Mouse (Mus musculus) embryonic facial prominence, embryonic 11.5 days (tissue): ENCODE results near the gene Plcd3. TPM values are rescaled to one million over a fixed set of nuclear protein-coding genes. Genes with fewer than 3 reads are reported as not detected.

Experiments used
- ATAC-seq: fragments of 200-750 bp; cut with Nextera tagmentation; replicated peaks from 2 replicates; pipeline ENCODE4 v1.8.0; 2017; ENCODE audit warnings: low read depth; ENCODE audit not compliant: insufficient number of reproducible peaks, low FRiP score, low TSS enrichment
- DNase-seq: peaks from one replicate; pipeline ENCODE4 v3.0.0-alpha.2; 2015; ENCODE audit warnings: low spot score
- H3K27ac ChIP-seq: fragments of 300-500 bp; sonication (generic); replicated peaks from 2 replicates; pipeline ENCODE4 v1.5.1; 2014; ENCODE audit warnings: mild to moderate bottlenecking, low read depth, low read length, control low read depth
- H3K27me3 ChIP-seq: fragments of 300-500 bp; sonication (generic); 2 replicates; pipeline ENCODE4 v1.6.1; 2014; ENCODE audit warnings: mild to moderate bottlenecking, low read length, moderate library complexity, mixed read lengths; ENCODE audit not compliant: control insufficient read depth, insufficient read depth
- H3K36me3 ChIP-seq: fragments of 300-500 bp; sonication (generic); replicated peaks from 2 replicates; pipeline ENCODE4 v1.6.1; 2014; ENCODE audit warnings: low read depth, mild to moderate bottlenecking, low read length, moderate library complexity, mixed read lengths; ENCODE audit not compliant: control insufficient read depth, insufficient read depth
- H3K4me1 ChIP-seq: fragments of 300-500 bp; sonication (generic); 2 replicates; pipeline ENCODE4 v1.6.1; 2014; ENCODE audit warnings: low read length, mixed read lengths; ENCODE audit not compliant: control insufficient read depth, insufficient read depth
- H3K4me2 ChIP-seq: fragments of 300-500 bp; sonication (generic); 2 replicates; pipeline ENCODE4 v1.6.1; 2014; ENCODE audit warnings: low read depth, mild to moderate bottlenecking, control low read depth, low read length, moderate library complexity
- H3K4me3 ChIP-seq: fragments of 300-500 bp; sonication (generic); 2 replicates; pipeline ENCODE4 v1.5.1; 2014; ENCODE audit warnings: low read depth, low read length, control low read depth
- H3K9ac ChIP-seq: fragments of 300-500 bp; sonication (generic); replicated peaks from 2 replicates; pipeline ENCODE4 v1.6.1; 2014; ENCODE audit warnings: mild to moderate bottlenecking, control low read depth, low read length
- H3K9me3 ChIP-seq: fragments of 300-500 bp; sonication (generic); replicated peaks from 2 replicates; pipeline ENCODE4 v1.6.1; 2016; ENCODE audit warnings: mild to moderate bottlenecking, low read length, inconsistent platforms, mixed read lengths; ENCODE audit not compliant: control insufficient read depth
- WGBS: fragments of 180-500 bp; shearing (Covaris S2); extraction: QIAGEN DNeasy Blood & Tissue Kit; methylation state at CpG from one replicate; pipeline ENCODE4 v1.1.7; 2014; 5-methylcytosine and 5-hydroxymethylcytosine counted together
- polyA plus RNA-seq: library from polyadenylated mRNA; unstranded; fragments of >200 nt; fragmentation: Nextera tagmentation; extraction: Ambion mirVana; gene quantifications from 2 replicates; pipeline ENCODE4 v1.2.1, GENCODE M21; 2014

Gene Plcd3
- polyA plus RNA-seq, 1 experiment from 2014 or later: 0.87 TPM

- no peak for DNase-seq
- Histone ChIP-seq H3K4me3 (no peak overlapping the region), H3K27me3 (peaks cover 15% of the 10 kb centered on the region), H3K9me3 (no peaks in the 10 kb centered on the region), H3K9ac (no peak overlapping the region), H3K36me3 (no peaks in the 10 kb centered on the region), H3K27ac (no peak overlapping the region), H3K4me2 (no peak overlapping the region), H3K4me1 (no peaks in the 10 kb centered on the region; the same call in 1 of the 2 replicates)
- WGBS: 43% methylated on average over 6 of the region's 6 CpGs
- ATAC-seq: no peak
Measured at GRCm38 (mm10) chr11:103081631-103082030, 19.8 kb downstream of the Plcd3 start.

DNA sequence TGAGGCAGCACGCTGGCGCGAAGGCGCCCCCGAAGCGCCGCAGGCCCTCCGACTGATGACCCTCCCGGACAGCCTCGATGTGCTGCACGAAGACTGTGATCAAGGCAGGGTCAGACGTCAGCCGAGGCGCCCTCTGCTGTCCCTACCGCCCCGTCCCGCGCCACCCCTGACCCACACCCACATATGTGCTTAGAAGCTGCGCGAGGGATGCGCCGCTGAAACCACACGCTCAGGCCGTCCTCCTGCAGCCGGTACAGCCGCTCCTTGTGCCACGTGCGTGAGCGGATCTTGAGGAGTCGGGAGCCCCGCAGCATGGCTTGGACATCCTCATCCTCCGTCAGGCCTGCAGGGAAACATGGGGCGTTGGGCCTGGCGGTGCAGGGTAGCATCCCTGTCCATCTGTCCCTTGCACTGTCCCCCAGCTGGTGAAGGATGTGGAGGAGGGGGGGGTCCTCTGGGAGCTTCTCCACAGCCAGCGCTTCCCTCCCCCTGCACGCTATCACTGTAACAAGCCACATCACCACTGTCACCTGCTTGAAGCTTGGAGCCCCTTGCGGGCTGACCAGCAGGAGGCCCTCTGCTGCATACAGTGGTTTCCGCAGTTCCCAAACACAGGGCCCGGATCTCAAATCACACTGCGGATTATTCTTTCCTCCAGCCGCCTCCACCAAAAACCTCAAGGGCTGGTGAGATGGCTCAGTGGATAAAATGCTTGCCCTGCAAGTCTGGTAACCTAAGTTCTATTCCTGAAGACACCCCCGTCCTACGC is 21.0 kb downstream of the Plcd3 start:
- DNase-seq: peak; percentile 58
- peak; percentile 61; the same call in 1 of the 2 replicates for ATAC-seq
- Histone ChIP-seq H3K27me3 (peaks cover 15% of the 10 kb centered on the region), H3K9me3 (no peaks in the 10 kb centered on the region), H3K4me1 (no peaks in the 10 kb centered on the region; the same call in 1 of the 2 replicates), H3K36me3 (no peaks in the 10 kb centered on the region), H3K4me2 (peak overlapping the region; percentile 39), H3K9ac (peak overlapping the region; percentile 10), H3K4me3 (peak overlapping the region; percentile 26), H3K27ac (no peak overlapping the region)
- 1% methylated on average over 43 of the region's 43 CpGs for WGBS

DNA sequence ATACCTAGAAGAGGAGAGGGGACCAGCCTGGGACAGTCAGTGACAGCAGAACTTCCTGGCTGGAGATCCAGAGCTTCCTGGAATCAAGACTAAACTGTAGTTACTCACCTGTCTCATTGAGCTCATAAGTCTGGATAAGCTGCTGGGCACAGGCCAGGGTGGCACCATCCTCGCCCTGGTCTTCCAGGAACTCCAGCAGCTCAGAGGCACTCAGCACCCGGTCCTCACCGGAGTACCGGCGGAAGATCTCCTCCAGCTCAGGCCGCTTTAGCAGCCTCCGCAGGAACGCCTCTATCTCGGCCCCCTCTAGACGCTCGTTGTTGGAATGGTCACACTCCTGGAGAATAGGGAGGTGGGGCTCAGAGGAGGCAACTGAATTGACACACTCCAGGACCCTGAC is 23.3 kb downstream of the Plcd3 start:
- H3K36me3 ChIP-seq: no peaks in the 10 kb centered on the region
- H3K4me2 ChIP-seq: no peak overlapping the region
- no peak for ATAC-seq
- H3K9me3 ChIP-seq: no peaks in the 10 kb centered on the region
- no peak overlapping the region for H3K4me3 ChIP-seq
- no peak overlapping the region for H3K9ac ChIP-seq
- H3K27me3 ChIP-seq: peaks cover 15% of the 10 kb centered on the region
- 87% methylated on average over 11 of the region's 11 CpGs for WGBS
- no peak for DNase-seq
- no peak overlapping the region for H3K27ac ChIP-seq
- H3K4me1 ChIP-seq: no peaks in the 10 kb centered on the region; the same call in 1 of the 2 replicates

DNA sequence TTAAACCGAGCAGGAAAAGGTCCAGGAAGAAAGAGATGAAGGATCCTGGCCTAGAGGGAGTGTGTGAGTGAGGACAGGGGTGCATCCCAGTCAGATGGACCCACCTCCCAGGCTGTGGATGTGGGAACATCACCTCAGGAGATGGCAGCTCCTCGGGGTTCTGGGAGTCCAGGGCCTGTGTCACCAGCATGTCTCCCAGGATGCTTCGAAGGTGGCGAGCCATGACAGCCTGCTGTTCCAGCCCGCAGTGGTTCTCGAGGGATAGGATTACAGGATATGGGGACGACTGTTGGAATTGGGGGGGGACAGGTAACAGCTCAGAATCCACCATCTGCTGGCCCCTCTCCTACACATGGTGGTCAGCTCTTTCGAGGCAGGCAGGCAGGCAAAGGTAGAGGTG is 24.9 kb downstream of the Plcd3 start:
- no peaks in the 10 kb centered on the region for H3K9me3 ChIP-seq

DNA sequence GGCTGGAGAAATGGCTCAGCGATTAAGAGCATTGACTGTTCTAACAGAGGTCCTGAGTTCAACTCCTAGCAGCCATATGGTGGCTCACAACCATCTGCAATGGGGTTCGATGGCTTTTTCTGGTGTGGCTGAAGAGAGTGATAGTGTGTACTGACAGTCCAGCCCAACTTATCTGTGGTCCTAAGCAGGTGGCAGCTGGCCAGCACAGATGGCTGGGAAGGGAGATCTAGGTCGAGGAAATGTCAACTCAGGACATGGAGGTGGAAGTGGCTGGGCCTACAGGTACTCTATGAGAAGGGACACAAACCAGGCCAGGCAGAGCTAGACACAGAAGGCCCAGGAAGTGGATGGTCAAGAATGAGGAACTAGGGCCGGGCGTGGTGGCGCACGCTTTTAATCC is 25.4 kb downstream of the Plcd3 start:
- H3K36me3 ChIP-seq: no peaks in the 10 kb centered on the region
- peaks cover 12% of the 10 kb centered on the region for H3K27me3 ChIP-seq
- H3K4me1 ChIP-seq: no peaks in the 10 kb centered on the region; the same call in 1 of the 2 replicates
- DNase-seq (no peak), ATAC-seq (no peak)
- H3K4me2 ChIP-seq: no peak overlapping the region
- H3K9me3 ChIP-seq: no peaks in the 10 kb centered on the region
- WGBS: 91% methylated on average over 7 of the region's 7 CpGs
- no peak overlapping the region for H3K9ac ChIP-seq
- no peak overlapping the region for H3K4me3 ChIP-seq
- H3K27ac ChIP-seq: no peak overlapping the region

More for the DNA sequence above, 24.9 kb downstream of the Plcd3 start:
- no peak overlapping the region for H3K27ac ChIP-seq
- DNase-seq (no peak), ATAC-seq (no peak)
- no peaks in the 10 kb centered on the region; the same call in 1 of the 2 replicates for H3K4me1 ChIP-seq
- peaks cover 14% of the 10 kb centered on the region for H3K27me3 ChIP-seq
- no peak overlapping the region for H3K4me2 ChIP-seq
- H3K9ac ChIP-seq: no peak overlapping the region
- 74% methylated on average over 8 of the region's 8 CpGs for WGBS
- no peak overlapping the region for H3K4me3 ChIP-seq
- H3K36me3 ChIP-seq: no peaks in the 10 kb centered on the region

GRCm38 (mm10) chr11:103074796-103075323 is 26.6 kb downstream of the Plcd3 start:
- no peaks in the 10 kb centered on the region for H3K9me3 ChIP-seq
- no peaks in the 10 kb centered on the region; the same call in 1 of the 2 replicates for H3K36me3 ChIP-seq
- DNase-seq: no peak
- H3K4me3 ChIP-seq: no peak overlapping the region
- H3K4me1 ChIP-seq: no peaks in the 10 kb centered on the region
- 18% methylated on average over 10 of the region's 10 CpGs for WGBS
- H3K4me2 ChIP-seq: no peak overlapping the region
- no peak overlapping the region for H3K9ac ChIP-seq
- ATAC-seq: no peak
- peaks cover 3% of the 10 kb centered on the region for H3K27me3 ChIP-seq
- H3K27ac ChIP-seq: no peak overlapping the region

DNA sequence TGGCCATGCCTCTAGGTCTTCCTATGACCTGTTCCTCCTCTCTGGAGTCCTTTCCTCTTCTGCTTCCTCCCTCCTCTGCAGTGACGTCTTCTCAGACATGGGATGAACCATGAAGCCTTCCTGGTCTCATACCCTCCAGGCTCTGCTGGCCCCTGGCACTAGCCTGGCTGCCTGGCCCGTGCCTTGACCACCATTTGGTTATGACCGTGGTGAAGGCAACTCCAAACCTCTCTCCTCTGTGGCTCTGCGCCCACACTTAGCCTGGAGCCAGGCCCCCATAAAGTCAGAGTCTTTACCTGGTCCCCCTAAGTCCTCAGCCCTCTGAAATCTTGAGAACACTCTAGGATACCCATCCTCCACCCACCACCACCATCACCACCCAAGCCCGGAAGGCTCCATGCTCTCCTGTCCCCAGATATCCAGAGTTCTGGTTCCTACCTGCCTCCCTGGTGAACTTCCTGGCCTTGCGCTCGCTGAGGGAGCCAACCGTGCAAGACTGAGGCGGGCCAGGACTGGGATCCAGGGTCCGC is 27.3 kb downstream of the Plcd3 start:
- 52% methylated on average over 10 of the region's 10 CpGs for WGBS
- Histone ChIP-seq H3K27ac (no peak overlapping the region), H3K4me3 (no peak overlapping the region), H3K9ac (no peak overlapping the region), H3K36me3 (no peaks in the 10 kb centered on the region; the same call in 1 of the 2 replicates), H3K27me3 (peaks cover 2% of the 10 kb centered on the region; the same call in 1 of the 2 replicates), H3K4me1 (no peaks in the 10 kb centered on the region), H3K4me2 (no peak overlapping the region), H3K9me3 (no peaks in the 10 kb centered on the region)
- ATAC-seq: no peak
- DNase-seq: no peak

- ATAC-seq (no peak), DNase-seq (no peak)
- no peak overlapping the region for H3K9ac ChIP-seq
- no peak overlapping the region for H3K4me3 ChIP-seq
- H3K36me3 ChIP-seq: no peaks in the 10 kb centered on the region; the same call in none of the 2 replicates
- no peaks in the 10 kb centered on the region for H3K4me1 ChIP-seq
- no peak overlapping the region for H3K4me2 ChIP-seq
- H3K9me3 ChIP-seq: no peaks in the 10 kb centered on the region
- H3K27me3 ChIP-seq: peaks cover under 1% of the 10 kb centered on the region; the same call in 1 of the 2 replicates
- WGBS: 85% methylated on average over 7 of the region's 7 CpGs
- H3K27ac ChIP-seq: no peak overlapping the region
Measured at GRCm38 (mm10) chr11:103073671-103074070, 27.8 kb downstream of the Plcd3 start.
